Mouse (Mus musculus) small intestine, adult 2 months (tissue): ENCODE results near the gene Ndel1.

Source experiments
- CTCF ChIP-seq: fragments of 200-500 bp; IDR thresholded peaks from 2 replicates; pipeline ENCODE4 v1.5.1; 2012; ENCODE audit warnings: low read depth, mild to moderate bottlenecking, control low read depth, inconsistent platforms, low read length, moderate library complexity, mixed read lengths; ENCODE audit not compliant: insufficient replicate concordance, insufficient read length; ENCODE audit errors: extremely low read depth
- POLR2A ChIP-seq: fragments of 200-500 bp; IDR thresholded peaks from 2 replicates; pipeline ENCODE4 v1.6.1; 2012; ENCODE audit warnings: low read depth, mild to moderate bottlenecking, control low read depth, inconsistent platforms, low read length, moderate library complexity

DNA sequence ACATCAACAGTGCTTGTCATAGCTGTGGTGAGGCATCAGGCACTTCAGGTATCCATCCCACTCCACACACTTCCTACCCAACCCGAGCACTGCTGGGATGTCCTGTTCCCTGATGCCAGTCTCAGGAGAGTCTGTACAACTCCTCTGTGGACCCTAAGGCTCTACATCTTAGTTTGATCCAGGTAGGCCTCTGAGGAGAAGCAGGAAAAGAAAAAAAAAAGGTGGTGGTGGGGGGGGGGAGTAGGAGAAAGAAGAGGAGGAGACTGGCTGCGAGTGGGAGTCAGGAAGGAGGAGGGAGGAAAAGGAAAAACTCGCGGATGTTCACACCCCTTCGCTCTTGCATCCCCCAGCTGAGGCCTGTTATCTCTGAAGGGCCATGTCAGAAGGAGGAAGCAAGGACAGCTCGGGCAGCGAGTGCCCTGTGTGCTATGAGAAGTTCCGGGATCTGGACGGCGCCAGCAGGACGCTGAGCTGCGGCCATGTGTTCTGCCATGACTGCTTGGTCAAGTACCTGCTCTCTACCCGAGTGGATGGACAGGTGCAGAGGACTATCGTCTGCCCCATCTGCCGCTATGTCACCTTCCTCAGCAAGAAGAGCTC lies 20.7 kb upstream of the Ndel1 start:
- TF ChIP-seq POLR2A = no peak
- TF ChIP-seq CTCF = no peak
